Mouse (Mus musculus): ENCODE measurements around the gene Prkd1.

Prkd1 gene

DNA sequence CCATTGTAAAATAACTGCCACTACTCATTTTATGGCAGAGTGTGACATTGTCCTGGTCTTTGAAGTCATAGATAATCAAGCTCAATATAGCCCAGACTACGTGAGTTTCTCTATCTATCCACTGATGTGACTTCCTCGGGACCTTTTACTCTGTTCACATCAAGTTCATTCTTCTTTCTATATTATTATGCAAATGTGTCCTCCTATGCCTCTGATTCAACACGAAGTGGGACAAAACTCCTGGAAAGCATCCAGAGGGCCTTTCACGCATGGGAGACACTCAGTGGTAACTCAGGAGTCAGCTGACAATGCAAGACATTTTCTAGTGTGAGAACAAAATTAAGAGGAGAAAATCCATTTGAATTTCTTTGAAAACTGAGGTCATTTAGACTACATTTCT lies 315.7 kb downstream of the Prkd1 start:
- no peak for DNase-seq (ENCODE audit: low spot score)

DNA sequence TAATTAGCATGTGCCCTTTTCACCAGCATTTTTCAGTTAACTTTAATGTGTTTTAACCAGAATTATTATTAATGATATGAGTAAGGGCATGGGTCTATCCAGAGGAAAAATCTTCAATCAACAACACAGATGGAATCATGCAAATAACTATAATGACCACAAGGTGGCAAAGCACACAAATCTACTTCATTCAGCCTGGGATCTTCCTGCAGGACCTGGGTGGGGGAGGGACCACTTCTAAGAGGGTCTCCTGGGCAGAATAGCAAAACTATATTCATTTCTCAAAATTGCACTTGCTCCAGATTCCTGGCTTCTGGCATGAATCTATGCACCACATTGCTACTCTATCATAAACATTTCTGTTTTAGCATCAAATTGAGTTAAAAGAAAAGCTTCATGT lies 334.3 kb downstream of the Prkd1 start:
- no peak for DNase-seq (ENCODE audit: low spot score)

DNA sequence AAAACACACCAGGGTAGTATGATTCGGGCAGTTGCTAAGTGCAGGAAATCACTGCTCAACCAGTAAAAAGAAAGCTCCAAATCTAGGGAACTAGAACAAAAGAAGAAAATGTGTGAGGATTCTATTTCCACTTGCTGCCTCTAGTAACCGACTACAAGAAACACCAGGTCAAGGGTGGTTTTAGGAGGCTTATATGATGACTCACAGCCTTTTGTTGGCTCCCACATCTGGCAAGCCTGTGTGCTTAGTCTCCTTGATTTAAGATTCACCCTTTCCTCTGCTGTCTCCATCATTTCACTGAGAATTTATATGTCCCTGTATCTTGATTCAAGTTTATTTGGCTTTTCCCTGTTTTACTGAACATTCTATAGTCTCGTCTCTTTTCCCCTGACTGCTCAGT lies 339.6 kb downstream of the Prkd1 start:
- DNase-seq (ENCODE audit: low spot score), result no peak

DNA sequence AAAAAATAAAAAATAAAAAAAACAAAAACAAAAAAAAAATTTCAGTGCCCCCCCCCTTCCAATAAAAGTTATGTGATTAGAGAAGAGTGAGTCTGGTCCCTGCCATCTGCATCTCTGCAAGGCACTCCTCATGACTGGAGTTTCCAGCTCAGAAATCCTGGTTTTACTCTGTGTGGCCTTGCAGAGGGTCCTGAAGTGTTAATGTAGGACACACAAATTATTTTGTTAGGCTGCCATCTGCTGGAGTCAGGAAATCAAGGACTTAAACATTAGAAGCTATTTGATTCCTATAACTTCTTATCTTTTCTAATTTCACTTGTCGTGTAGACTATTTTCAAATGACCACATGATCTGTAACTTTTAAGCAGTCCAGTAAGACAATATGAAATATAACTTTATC lies 347.6 kb downstream of the Prkd1 start:
- DNase-seq (ENCODE audit: low spot score), result no peak

DNA sequence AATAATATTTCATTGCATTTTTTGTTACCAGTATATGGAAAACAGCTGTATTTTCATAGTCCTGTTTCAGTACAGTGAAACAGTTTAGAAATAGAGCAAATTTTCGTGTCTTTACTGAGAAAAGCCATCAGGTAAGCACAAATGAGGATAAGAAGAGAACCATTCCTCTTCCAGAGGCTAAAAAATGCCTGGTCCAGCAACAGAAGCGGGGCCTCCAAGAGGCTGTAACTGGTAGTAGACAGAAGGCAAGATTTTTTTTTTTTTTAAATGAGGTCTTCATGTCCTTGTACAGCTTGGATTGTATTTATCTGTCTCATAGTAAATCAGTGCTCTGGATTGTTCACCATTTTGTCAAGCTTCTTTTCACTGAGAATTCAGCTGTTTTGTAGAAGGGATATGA lies 352.8 kb downstream of the Prkd1 start:
- DNase-seq (ENCODE audit: low spot score), result no peak

DNA sequence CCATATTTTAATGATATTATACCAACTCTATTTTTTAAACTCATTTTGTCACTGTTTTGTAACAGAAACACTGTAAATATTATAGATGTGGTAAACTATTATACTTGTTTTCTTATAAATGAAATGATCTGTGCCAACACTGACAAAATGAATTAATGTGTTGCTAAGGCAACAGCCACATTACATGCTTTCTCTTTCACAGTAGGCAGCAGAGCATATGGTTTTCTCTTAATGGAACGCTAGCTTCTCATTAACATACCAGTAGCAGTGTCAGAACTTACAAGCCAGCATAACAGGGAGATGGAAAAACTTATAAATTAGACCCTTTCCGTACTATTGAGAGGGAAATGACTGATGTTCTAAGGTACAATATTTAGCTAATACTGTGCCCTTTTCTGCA lies 353.3 kb downstream of the Prkd1 start:
- no peak for DNase-seq (ENCODE audit: low spot score)

DNA sequence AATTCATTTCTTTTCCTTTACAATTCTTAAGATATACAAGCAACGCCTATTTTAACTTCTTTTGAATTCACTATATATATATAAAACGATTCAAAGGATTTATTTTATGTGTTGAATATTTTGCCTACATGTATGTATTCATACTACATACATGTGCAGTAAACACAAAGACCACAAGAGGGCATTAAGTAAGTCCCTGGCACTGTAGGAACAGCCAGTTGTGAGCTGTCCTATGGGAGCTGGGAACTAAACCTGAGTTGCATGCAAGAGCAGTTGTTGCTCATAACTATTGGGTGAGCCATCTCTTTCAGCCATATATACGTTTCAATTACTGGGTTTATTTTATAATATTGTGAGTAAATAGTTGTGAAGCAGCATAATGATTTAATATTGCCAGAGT lies 356.1 kb downstream of the Prkd1 start:
- DNase-seq (ENCODE audit: low spot score), result no peak

Data from ovary, postnatal 36 days (tissue).